Mouse (Mus musculus): Measurements from ENCODE around the gene Lrrc58. TPM values are rescaled to one million over a fixed set of nuclear protein-coding genes. Genes with fewer than 3 reads are reported as not detected.
A peak's percentile ranks its signal among the peaks of the same experiment; 100 is the strongest.

Gene Lrrc58
- polyA plus RNA-seq, 1 experiment from 2014 or later: 27.5 TPM

- Histone ChIP-seq H3K4me3 (ENCODE audit: low read depth, low read length) (no peak overlapping the region), H3K27ac (replicated peaks) (no peak overlapping the region), H3K36me3 (ENCODE audit: control insufficient read depth, insufficient read depth, low read length) (no peaks in the 10 kb centered on the region), H3K9me3 (ENCODE audit: control insufficient read depth, low read length) (no peaks in the 10 kb centered on the region), H3K27me3 (ENCODE audit: control insufficient read depth, insufficient read depth, low read length) (no peaks in the 10 kb centered on the region), H3K4me1 (replicated peaks; ENCODE audit: control insufficient read depth, insufficient read depth) (no peaks in the 10 kb centered on the region), H3K4me2 (replicated peaks; ENCODE audit: low read depth) (no peak overlapping the region), H3K9ac (ENCODE audit: low read length) (no peak overlapping the region)
- TF ChIP-seq CTCF (IDR thresholded peaks at IDR 0.05; ENCODE audit: low read depth) (0 out of 2 replicates have a peak, but pooled peaks have one; percentile 22), EP300 (optimal IDR thresholded peaks at IDR 0.05) (no peak)
- WGBS: 81% methylated on average over 2 of the region's 2 CpGs
- no peak for DNase-seq (ENCODE audit: low spot score)
- no peak for ATAC-seq (ENCODE audit: low FRiP score, low TSS enrichment)
Observed at GRCm38 (mm10) chr16:37934932-37935331, 66.7 kb downstream of the Lrrc58 start.

- H3K27me3 ChIP-seq (ENCODE audit: control insufficient read depth, insufficient read depth, low read length): no peaks in the 10 kb centered on the region
- no peaks in the 10 kb centered on the region for H3K36me3 ChIP-seq (ENCODE audit: control insufficient read depth, insufficient read depth, low read length)
- H3K4me3 ChIP-seq (ENCODE audit: low read depth, low read length): no peak overlapping the region
- no peak overlapping the region for H3K4me2 ChIP-seq (replicated peaks; ENCODE audit: low read depth)
- no peaks in the 10 kb centered on the region for H3K4me1 ChIP-seq (replicated peaks; ENCODE audit: control insufficient read depth, insufficient read depth)
- H3K27ac ChIP-seq (replicated peaks): no peak overlapping the region
- TF ChIP-seq EP300 (optimal IDR thresholded peaks at IDR 0.05) (no peak), CTCF (IDR thresholded peaks at IDR 0.05; ENCODE audit: low read depth) (no peak)
- WGBS: 81% methylated on average over 8 of the region's 8 CpGs
- DNase-seq (ENCODE audit: low spot score) (no peak), ATAC-seq (ENCODE audit: low FRiP score, low TSS enrichment) (no peak)
- H3K9me3 ChIP-seq (ENCODE audit: control insufficient read depth, low read length): no peaks in the 10 kb centered on the region
- no peak overlapping the region for H3K9ac ChIP-seq (ENCODE audit: low read length)
Observed at GRCm38 (mm10) chr16:37937276-37937675, 69.1 kb downstream of the Lrrc58 start.

Other genes starting within 250 kb of the Lrrc58 start
- 101 and 119 TPM in 2 replicates for gene Ndufb4, start 213.9 kb upstream of the Lrrc58 start, polyA plus RNA-seq (2015; fragmentation: Nextera tagmentation; extraction: Ambion mirVana)
- 238 and 254 TPM in 2 replicates for gene Fstl1, start 91.5 kb upstream of the Lrrc58 start, polyA plus RNA-seq (2015; fragmentation: Nextera tagmentation; extraction: Ambion mirVana)
- 0.29 and 0.56 TPM in 2 replicates for gene Gm36028, start 7.2 kb upstream of the Lrrc58 start, polyA plus RNA-seq (2015; fragmentation: Nextera tagmentation; extraction: Ambion mirVana)
- gene Gpr156, start 48.1 kb downstream of the Lrrc58 start, polyA plus RNA-seq (2015; fragmentation: Nextera tagmentation; extraction: Ambion mirVana): 0.07 TPM in 2 replicates
- 28.1 and 28.4 TPM in 2 replicates for gene Gsk3b, start 220.6 kb downstream of the Lrrc58 start, polyA plus RNA-seq (2015; fragmentation: Nextera tagmentation; extraction: Ambion mirVana)